Mouse (Mus musculus) neural tube, embryonic 13.5 days (tissue): ENCODE data around the gene Stmnd1. TPM values are rescaled to one million over a fixed set of nuclear protein-coding genes. Genes with fewer than 3 reads are reported as not detected.
"Not testable (repeated sequence)": the region's sequence is repeated elsewhere in the genome, so short reads cannot be mapped to it uniquely, and the experiment has no call there.

Source experiments
- ATAC-seq: fragments of 200-750 bp; cut with Nextera tagmentation; 2 replicates; pipeline ENCODE4 v1.8.0; 2017; ENCODE audit warnings: low read depth, mild to moderate bottlenecking, moderate TSS enrichment, moderate library complexity
- H3K27ac ChIP-seq: fragments of 300-500 bp; sonication (generic); replicated peaks from 2 replicates; pipeline ENCODE4 v1.5.1; 2015; ENCODE audit warnings: moderate library complexity, mild to moderate bottlenecking, inconsistent platforms
- H3K27me3 ChIP-seq: fragments of 300-500 bp; sonication (generic); 2 replicates; pipeline ENCODE4 v1.6.1; 2015; ENCODE audit warnings: mild to moderate bottlenecking, inconsistent platforms
- H3K36me3 ChIP-seq: fragments of 300-500 bp; sonication (generic); 2 replicates; pipeline ENCODE4 v1.6.1; 2015; ENCODE audit warnings: mild to moderate bottlenecking, inconsistent platforms
- H3K4me1 ChIP-seq: fragments of 300-500 bp; sonication (generic); replicated peaks from 2 replicates; pipeline ENCODE4 v1.6.1; 2015; ENCODE audit warnings: inconsistent platforms
- H3K4me2 ChIP-seq: fragments of 300-500 bp; sonication (generic); 2 replicates; pipeline ENCODE4 v1.6.1; 2015; ENCODE audit warnings: inconsistent platforms, mild to moderate bottlenecking, moderate library complexity
- H3K4me3 ChIP-seq: fragments of 300-500 bp; sonication (generic); 2 replicates; pipeline ENCODE4 v1.5.1; 2015; ENCODE audit warnings: mild to moderate bottlenecking, inconsistent platforms
- H3K9ac ChIP-seq: fragments of 300-500 bp; sonication (generic); 2 replicates; pipeline ENCODE4 v1.6.1; 2015; ENCODE audit warnings: moderate library complexity, mild to moderate bottlenecking, inconsistent platforms
- H3K9me3 ChIP-seq: fragments of 300-500 bp; sonication (generic); 2 replicates; pipeline ENCODE4 v1.6.1; 2016; ENCODE audit warnings: inconsistent platforms
- WGBS: fragments of 180-500 bp; shearing (Covaris S2); methylation state at CpG from one replicate; pipeline ENCODE4 v1.1.7; 2015; 5-methylcytosine and 5-hydroxymethylcytosine counted together
- polyA plus RNA-seq: library from polyadenylated mRNA; unstranded; fragments of >200 nt; fragmentation: Nextera tagmentation; extraction: Ambion mirVana; gene quantifications from 2 replicates; pipeline ENCODE4 v1.2.1, GENCODE M21; 2015

The Stmnd1 gene
- polyA plus RNA-seq, 1 experiment from 2014 or later, result 0.18 TPM

- ATAC-seq, result no peak
- Histone ChIP-seq H3K4me3 (no peak overlapping the region), H3K4me1 (no peaks in the 10 kb centered on the region), H3K27ac (no peak overlapping the region), H3K4me2 (no peak overlapping the region), H3K9ac (no peak overlapping the region), H3K36me3 (no peaks in the 10 kb centered on the region), H3K9me3 (no peaks in the 10 kb centered on the region), H3K27me3 (no peaks in the 10 kb centered on the region)
- 94% methylated on average over 4 of the region's 4 CpGs for WGBS
Observed at GRCm38 (mm10) chr13:46297701-46298100, 24.2 kb downstream of the Stmnd1 start.

GRCm38 (mm10) chr13:46310790-46311189 is 37.3 kb downstream of the Stmnd1 start:
- Histone ChIP-seq H3K27me3 (no peaks in the 10 kb centered on the region), H3K9ac (no peak overlapping the region), H3K36me3 (no peaks in the 10 kb centered on the region), H3K4me2 (no peak overlapping the region), H3K9me3 (0 out of 2 replicates have a peak, but pooled peaks cover 1% of the 10 kb centered on the region), H3K27ac (no peak overlapping the region), H3K4me1 (no peaks in the 10 kb centered on the region), H3K4me3 (no peak overlapping the region)
- 53% methylated on average over 10 of the region's 10 CpGs for WGBS
- ATAC-seq, result no peak

- 77% methylated on average over 5 of the region's 5 CpGs for WGBS
- Histone ChIP-seq H3K27ac (no peak overlapping the region), H3K36me3 (no peaks in the 10 kb centered on the region), H3K4me1 (no peaks in the 10 kb centered on the region), H3K9me3 (0 out of 2 replicates have a peak, but pooled peaks cover 6% of the 10 kb centered on the region), H3K4me3 (no peak overlapping the region), H3K9ac (no peak overlapping the region), H3K4me2 (no peak overlapping the region), H3K27me3 (no peaks in the 10 kb centered on the region)
- ATAC-seq, result no peak
Observed at GRCm38 (mm10) chr13:46313176-46313575, 39.7 kb downstream of the Stmnd1 start.

GRCm38 (mm10) chr13:46315165-46315564 is 41.6 kb downstream of the Stmnd1 start:
- H3K4me1 ChIP-seq, result no peaks in the 10 kb centered on the region
- 0 out of 2 replicates have a peak, but pooled peaks cover 6% of the 10 kb centered on the region for H3K9me3 ChIP-seq
- no peaks in the 10 kb centered on the region for H3K36me3 ChIP-seq
- no peaks in the 10 kb centered on the region for H3K27me3 ChIP-seq
- H3K4me3 ChIP-seq, result no peak overlapping the region
- no peak overlapping the region for H3K9ac ChIP-seq
- no peak overlapping the region for H3K27ac ChIP-seq
- 89% methylated on average over 7 of the region's 7 CpGs for WGBS
- H3K4me2 ChIP-seq, result no peak overlapping the region
- no peak for ATAC-seq

DNA sequence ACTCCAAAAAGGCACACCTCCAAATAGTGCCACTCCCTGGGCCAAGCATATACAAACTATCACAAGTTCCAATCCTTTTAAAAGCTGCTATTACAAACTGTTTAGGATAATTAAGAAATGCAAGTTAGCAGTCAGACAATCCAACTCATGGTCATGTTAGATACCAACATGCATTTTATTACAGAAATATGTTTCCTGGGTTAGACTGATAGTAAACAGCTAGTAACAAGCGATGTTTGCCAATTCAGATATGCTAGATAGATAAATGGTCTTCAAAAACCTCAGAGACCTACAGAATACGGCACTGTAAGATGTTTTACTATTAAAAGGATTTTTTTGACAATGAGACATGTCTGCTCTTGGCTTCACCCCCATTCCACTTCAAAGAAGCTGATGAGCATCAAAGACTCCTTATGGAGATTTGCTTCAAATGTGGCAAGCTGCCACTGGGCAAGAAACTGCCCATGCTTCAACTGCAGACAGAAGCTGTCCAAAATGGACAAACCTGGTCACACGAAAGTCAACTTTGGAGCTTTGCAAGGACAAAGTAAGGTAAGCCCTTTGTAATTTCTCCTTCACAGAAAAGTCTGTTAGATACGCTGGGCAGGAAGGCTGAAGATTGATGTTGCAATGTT is 52.9 kb downstream of the Stmnd1 start:
- H3K9me3 ChIP-seq, result no peaks in the 10 kb centered on the region
- no peak overlapping the region for H3K4me2 ChIP-seq
- no peak overlapping the region for H3K4me3 ChIP-seq
- H3K27ac ChIP-seq, result no peak overlapping the region
- no peaks in the 10 kb centered on the region for H3K36me3 ChIP-seq
- 83% methylated on average over 4 of the region's 4 CpGs for WGBS
- no peak for ATAC-seq
- no peak overlapping the region for H3K9ac ChIP-seq
- H3K27me3 ChIP-seq, result no peaks in the 10 kb centered on the region
- H3K4me1 ChIP-seq, result no peaks in the 10 kb centered on the region

GRCm38 (mm10) chr13:46335020-46335419 is 61.5 kb downstream of the Stmnd1 start:
- no peaks in the 10 kb centered on the region for H3K36me3 ChIP-seq
- H3K4me3 ChIP-seq, result no peak overlapping the region
- peaks cover 8% of the 10 kb centered on the region for H3K9me3 ChIP-seq
- H3K27me3 ChIP-seq, result no peaks in the 10 kb centered on the region
- WGBS, result 69% methylated on average over 6 of the region's 6 CpGs
- no peaks in the 10 kb centered on the region for H3K4me1 ChIP-seq
- H3K4me2 ChIP-seq, result no peak overlapping the region
- no peak overlapping the region for H3K9ac ChIP-seq
- no peak overlapping the region for H3K27ac ChIP-seq
- ATAC-seq, result no peak

GRCm38 (mm10) chr13:46336281-46336680 is 62.8 kb downstream of the Stmnd1 start:
- H3K36me3 ChIP-seq, H3K4me2 ChIP-seq, H3K27me3 ChIP-seq, ATAC-seq, H3K9me3 ChIP-seq, H3K4me3 ChIP-seq, H3K4me1 ChIP-seq, H3K27ac ChIP-seq, H3K9ac ChIP-seq: not testable (repeated sequence)
- 75% methylated on average over 1 of the region's 1 CpGs for WGBS

DNA sequence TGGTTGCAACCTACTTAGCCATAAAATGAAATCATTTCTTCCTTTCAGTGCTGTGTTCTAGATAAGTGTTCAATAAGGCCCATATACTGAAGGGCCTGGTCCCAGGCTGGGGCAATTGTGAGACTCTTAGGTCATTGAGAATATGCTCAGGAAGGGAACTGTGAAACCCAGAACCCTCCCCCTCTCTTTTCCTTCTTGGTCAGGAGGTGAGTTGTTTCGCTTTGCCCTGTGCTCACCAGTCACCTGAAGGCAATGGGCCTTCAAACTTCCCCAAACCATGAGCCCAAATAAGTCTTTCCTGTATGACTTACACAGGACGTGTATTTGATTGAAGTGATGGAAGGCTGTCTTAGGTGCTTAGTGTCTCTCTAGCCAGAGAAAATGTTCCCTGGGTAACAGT is 64.3 kb downstream of the Stmnd1 start:
- no peak overlapping the region for H3K9ac ChIP-seq
- no peak overlapping the region for H3K4me2 ChIP-seq
- no peaks in the 10 kb centered on the region for H3K4me1 ChIP-seq
- H3K27ac ChIP-seq, result no peak overlapping the region
- 0 out of 2 replicates have a peak, but pooled peaks cover 2% of the 10 kb centered on the region for H3K9me3 ChIP-seq
- no peak for ATAC-seq
- WGBS, result 92% methylated on average over 2 of the region's 2 CpGs
- H3K27me3 ChIP-seq, result no peaks in the 10 kb centered on the region
- H3K36me3 ChIP-seq, result no peaks in the 10 kb centered on the region
- H3K4me3 ChIP-seq, result no peak overlapping the region

GRCm38 (mm10) chr13:46339954-46340353 is 66.4 kb downstream of the Stmnd1 start:
- Histone ChIP-seq H3K4me1 (no peaks in the 10 kb centered on the region), H3K36me3 (no peaks in the 10 kb centered on the region), H3K9me3 (no peaks in the 10 kb centered on the region), H3K4me3 (no peak overlapping the region), H3K4me2 (no peak overlapping the region), H3K27me3 (no peaks in the 10 kb centered on the region), H3K9ac (no peak overlapping the region), H3K27ac (no peak overlapping the region)
- WGBS, result 62% methylated on average over 4 of the region's 4 CpGs
- ATAC-seq, result no peak

DNA sequence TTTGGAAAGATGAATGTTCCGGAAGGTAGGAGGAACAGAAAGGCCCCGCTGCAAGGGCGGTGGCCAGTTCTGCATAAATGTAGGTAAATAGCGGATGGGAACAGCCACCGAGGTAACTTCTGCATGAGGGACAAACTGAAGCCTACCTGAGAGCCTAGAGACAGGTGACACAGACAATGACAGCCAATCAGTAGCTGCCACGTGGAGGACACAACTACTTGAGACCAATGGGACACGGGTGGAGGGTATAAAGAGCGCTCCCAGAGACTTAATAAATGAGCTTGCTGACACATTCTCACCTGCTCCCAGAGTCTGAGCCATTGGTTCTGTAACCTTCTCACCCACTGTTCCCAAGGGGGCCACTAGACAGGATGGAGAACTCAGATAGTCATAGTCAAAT is 67.1 kb downstream of the Stmnd1 start:
- H3K4me1 ChIP-seq, result no peaks in the 10 kb centered on the region

GRCm38 (mm10) chr13:46341419-46341818 is 67.9 kb downstream of the Stmnd1 start:
- no peaks in the 10 kb centered on the region for H3K36me3 ChIP-seq
- no peaks in the 10 kb centered on the region for H3K4me1 ChIP-seq
- no peak overlapping the region for H3K4me3 ChIP-seq
- no peak for ATAC-seq
- no peak overlapping the region for H3K9ac ChIP-seq
- no peak overlapping the region for H3K4me2 ChIP-seq
- no peaks in the 10 kb centered on the region for H3K27me3 ChIP-seq
- 82% methylated on average over 5 of the region's 5 CpGs for WGBS
- H3K9me3 ChIP-seq, result no peaks in the 10 kb centered on the region
- H3K27ac ChIP-seq, result no peak overlapping the region

More for the DNA sequence above, 67.1 kb downstream of the Stmnd1 start:
- H3K9me3 ChIP-seq, result no peaks in the 10 kb centered on the region
- no peak for ATAC-seq
- no peak overlapping the region for H3K4me3 ChIP-seq
- WGBS, result 94% methylated on average over 8 of the region's 8 CpGs
- no peak overlapping the region for H3K9ac ChIP-seq
- no peaks in the 10 kb centered on the region for H3K27me3 ChIP-seq
- H3K27ac ChIP-seq, result no peak overlapping the region
- no peaks in the 10 kb centered on the region for H3K36me3 ChIP-seq
- H3K4me2 ChIP-seq, result no peak overlapping the region

DNA sequence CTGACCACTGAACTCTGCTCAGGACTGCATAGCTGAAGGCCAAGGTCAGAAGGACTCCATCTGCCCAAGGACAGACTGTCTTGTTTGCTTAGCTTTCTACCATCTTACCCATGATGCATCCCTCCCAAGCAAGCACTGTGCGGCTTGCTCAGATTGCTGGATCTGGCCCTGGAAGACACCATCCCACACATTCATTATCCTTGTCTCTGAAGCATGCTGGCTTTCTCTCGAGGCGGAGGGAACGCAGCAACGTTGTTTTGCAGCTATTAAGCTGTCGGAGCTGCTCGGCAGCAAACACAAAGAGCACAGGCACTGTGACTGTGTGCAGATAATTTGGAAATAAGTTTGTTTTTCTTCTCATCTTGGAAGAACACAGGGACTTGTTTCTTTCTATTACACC is 69.7 kb downstream of the Stmnd1 start:
- no peak for ATAC-seq
- no peak overlapping the region for H3K4me3 ChIP-seq
- 70% methylated on average over 7 of the region's 7 CpGs for WGBS

DNA sequence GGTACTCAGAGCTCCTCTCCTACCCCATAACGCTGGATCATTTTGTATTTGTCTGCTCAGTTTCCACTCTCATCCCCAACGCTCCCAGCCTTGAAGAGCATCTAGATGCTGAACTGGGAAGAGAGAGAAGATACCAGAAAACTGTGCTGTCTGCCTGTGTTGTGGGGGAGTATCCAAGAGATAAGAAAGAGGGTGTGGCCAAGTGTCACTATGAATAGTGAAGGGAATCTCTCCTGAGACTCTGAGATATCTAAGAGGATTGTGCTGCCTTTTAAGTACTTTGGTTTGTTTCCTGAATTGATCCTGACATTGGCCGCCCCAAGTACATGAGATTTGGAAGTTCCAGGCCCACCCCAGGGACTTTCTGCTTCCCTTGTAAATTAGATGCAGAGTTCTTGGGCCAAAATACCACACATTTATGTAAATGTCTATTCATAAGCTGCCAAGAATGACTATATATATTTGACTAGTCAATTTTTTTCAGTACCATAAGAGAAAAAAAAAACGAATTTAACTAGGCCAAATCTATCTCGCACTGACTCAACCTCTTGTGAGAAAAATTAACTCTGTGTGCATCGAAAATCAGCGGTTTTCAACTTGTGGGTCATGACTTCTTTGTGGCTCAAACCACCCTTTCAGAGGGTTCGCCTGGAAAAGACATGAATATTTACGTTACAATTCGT is 73.5 kb downstream of the Stmnd1 start:
- Histone ChIP-seq H3K9ac (no peak overlapping the region), H3K9me3 (no peaks in the 10 kb centered on the region), H3K4me1 (peaks cover 15% of the 10 kb centered on the region), H3K27me3 (no peaks in the 10 kb centered on the region), H3K4me2 (no peak overlapping the region), H3K4me3 (no peak overlapping the region), H3K27ac (no peak overlapping the region), H3K36me3 (no peaks in the 10 kb centered on the region)
- ATAC-seq, result no peak
- 84% methylated on average over 10 of the region's 10 CpGs for WGBS

More for the DNA sequence above, 69.7 kb downstream of the Stmnd1 start:
- no peak overlapping the region for H3K4me2 ChIP-seq
- H3K36me3 ChIP-seq, result no peaks in the 10 kb centered on the region
- H3K27me3 ChIP-seq, result no peaks in the 10 kb centered on the region
- no peaks in the 10 kb centered on the region for H3K4me1 ChIP-seq
- no peak overlapping the region for H3K27ac ChIP-seq
- H3K9ac ChIP-seq, result no peak overlapping the region
- H3K9me3 ChIP-seq, result no peaks in the 10 kb centered on the region
